Comparison of ENCODE assay signal across 10 mouse cellular contexts in genomic region chr10:112882789-112883687, GRCm38 (mm10). TPM values are rescaled to one million over a fixed set of nuclear protein-coding genes. Genes with fewer than 3 reads are reported as not detected.
A peak's percentile ranks its signal among the peaks of the same experiment; 100 is the strongest.
DNase-seq lines count a peak whose midpoint lies in the region; ATAC-seq and TF ChIP-seq lines count a peak whose summit lies in the region.
"Had no signal": no experiment of that assay in that cellular context is flagged by ENCODE, and none has a peak within 500 bp of the region (broad histone marks: within the 10 kb centered on the region; RNA-seq: fewer than 3 reads in every experiment).

No protein-coding gene starts in this region.

- no peak for DNase-seq in lung, postnatal 4 days
- peak; percentile 4 for DNase-seq in adrenal gland, postnatal 14 days
- peak; percentile 51 to 57 for DNase-seq in kidney, adult 8-10 months
- no peak for DNase-seq in T-cell, adult 2 months (ENCODE audit: low spot score)
- no peak for DNase-seq in ovary, postnatal 36 days (ENCODE audit: low spot score)
- no peak for DNase-seq in left cerebral cortex, postnatal 36 days (ENCODE audit: low spot score in 2 of 2)
- DNase-seq: thymus, adult 18-20 months had no signal

- no peak for TF ChIP-seq POLR2A in myocyte (IDR thresholded peaks at IDR 0.05; ENCODE audit: insufficient read length, low read depth)

- H3K4me3 ChIP-seq in lung, embryonic 15.5 days, result no peak overlapping the region
- no peak overlapping the region for H3K4me3 ChIP-seq in myocyte
- H3K4me3 ChIP-seq: limb, embryonic 12.5 days had no signal

- no peak overlapping the region for H3ac ChIP-seq in myocyte (ENCODE audit: control insufficient read depth, insufficient read length)

- no peaks in the 10 kb centered on the region for H3K79me2 ChIP-seq in myocyte (ENCODE audit: control insufficient read depth, insufficient read depth)

- H3K36me3 ChIP-seq in lung, embryonic 15.5 days, result no peaks in the 10 kb centered on the region
- H3K36me3 ChIP-seq in myocyte (ENCODE audit: control insufficient read depth, insufficient read depth), result no peaks in the 10 kb centered on the region
- H3K36me3 ChIP-seq: limb, embryonic 12.5 days had no signal

- no peaks in the 10 kb centered on the region for H3K4me1 ChIP-seq in lung, embryonic 15.5 days
- H3K4me1 ChIP-seq: limb, embryonic 12.5 days had no signal

- intact Hi-C loops in left cerebral cortex, postnatal 36 days (cut with DNase I), result no loop called here

- 22% methylated on average over 6 of the region's 6 CpGs for WGBS in lung, embryonic 15.5 days

- H3K9ac ChIP-seq in lung, embryonic 15.5 days, result no peak overlapping the region
- H3K9ac ChIP-seq: limb, embryonic 12.5 days had no signal

- ATAC-seq in lung, embryonic 15.5 days (ENCODE audit: borderline replicate concordance, extremely low read depth, low FRiP score, low TSS enrichment), result peak; percentile 59

- H3K4me2 ChIP-seq in lung, embryonic 15.5 days, result no peak overlapping the region
- peak overlapping the region; percentile 61 for H3K4me2 ChIP-seq in myocyte (ENCODE audit: low read depth)
- H3K4me2 ChIP-seq: limb, embryonic 12.5 days had no signal

- H3K27ac ChIP-seq in lung, embryonic 15.5 days, result no peak overlapping the region
- H3K27ac ChIP-seq: limb, embryonic 12.5 days had no signal

- no peaks in the 10 kb centered on the region for H3K27me3 ChIP-seq in lung, embryonic 15.5 days
- H3K27me3 ChIP-seq in myocyte (ENCODE audit: control insufficient read depth, insufficient read depth, insufficient read length), result no peaks in the 10 kb centered on the region
- H3K27me3 ChIP-seq: limb, embryonic 12.5 days had no signal

- H3K9me3 ChIP-seq in lung, embryonic 15.5 days, result no peaks in the 10 kb centered on the region
- H3K9me3 ChIP-seq: limb, embryonic 12.5 days had no signal

TF ChIP-seq in myocyte, 11 proteins besides CTCF, POLR2A, EP300 and RAD21:
- TF ChIP-seq MYOG (IDR thresholded peaks at IDR 0.05; ENCODE audit: control insufficient read depth in 1 of 3, insufficient read depth in 1 of 3, insufficient read length in 2 of 3, low read depth in 2 of 3), result peak in 1 of 3 experiments; percentile 4
- TF ChIP-seq USF1 (IDR thresholded peaks at IDR 0.05; ENCODE audit: low read depth), result no peak
- no peak for TF ChIP-seq POLR2AphosphoS2 (IDR thresholded peaks at IDR 0.05; ENCODE audit: insufficient read length, low read depth)
- no peak for TF ChIP-seq SRF (IDR thresholded peaks at IDR 0.05; ENCODE audit: control insufficient read depth, insufficient read length, low read depth)

RNA-seq across cellular contexts. Expression of gene Atxn7l3b, which starts 45.8 kb away (rescaled TPM):
- polyA plus RNA-seq in lung, embryonic 15.5 days (2015; fragmentation: Nextera tagmentation; extraction: Ambion mirVana), result 174 TPM in 2 replicates
- 87.0 and 91.7 TPM in 2 replicates for total RNA-seq in adrenal gland, postnatal 14 days (2021)
- 35.0 TPM for polyA plus RNA-seq in myocyte (2012; fragmentation: generic; extraction: Trizol)
- total RNA-seq in left cerebral cortex, postnatal 36 days (2021), result 100 to 1,000 TPM; 190 to 219 TPM

Comparison
In these comparisons a context has a peak if more than half of its experiments do, and no peak if none do; other contexts are left out.
1. DNase-seq: peak in adrenal gland, postnatal 14 days (single experiment) and kidney, adult 8-10 months (2 of 2); none in lung, postnatal 4 days (0 of 2), T-cell, adult 2 months (single experiment), ovary, postnatal 36 days (single experiment) and left cerebral cortex, postnatal 36 days (0 of 2).